Mouse (Mus musculus) erythroid progenitor cell, adult 5-6 weeks (primary cell): Measurements from ENCODE around the gene Svip. TPM values are rescaled to one million over a fixed set of nuclear protein-coding genes. Genes with fewer than 3 reads are reported as not detected.

ENCODE experiments used
- ATAC-seq: replicated peaks from 2 replicates; pipeline ENCODE4 v1.8.0; 2016; ENCODE audit warnings: moderate number of reproducible peaks, mild to moderate bottlenecking, moderate TSS enrichment, inconsistent platforms; ENCODE audit not compliant: poor library complexity, low FRiP score, severe bottlenecking
- total RNA-seq, 2 experiments: library from RNA; stranded (forward) in 1 of 2; stranded (reverse) in 1 of 2; fragments of 150-400 nt in 1 of 2; fragments of 186-747, 209-891 nt in 1 of 2; gene quantifications; 2 replicates each; pipeline versions ENCODE4 v1.2.3 to v1.2.4; 2015 to 2017; ENCODE audit warnings: low replicate concordance in 2 of 2

Svip gene
- total RNA-seq (2015; ENCODE audit: low replicate concordance) (59.1 and 73.4 TPM in 2 replicates), total RNA-seq (2017; ENCODE audit: low replicate concordance) (39.8 and 48.4 TPM in 2 replicates)

- ATAC-seq, result peak; percentile 89
These were observed at the start of gene Svip for GRCm38 (mm10) chr7:52005511-52006295. Gene Svip, minus strand, starts transcription at chr7:52006018.

DNA sequence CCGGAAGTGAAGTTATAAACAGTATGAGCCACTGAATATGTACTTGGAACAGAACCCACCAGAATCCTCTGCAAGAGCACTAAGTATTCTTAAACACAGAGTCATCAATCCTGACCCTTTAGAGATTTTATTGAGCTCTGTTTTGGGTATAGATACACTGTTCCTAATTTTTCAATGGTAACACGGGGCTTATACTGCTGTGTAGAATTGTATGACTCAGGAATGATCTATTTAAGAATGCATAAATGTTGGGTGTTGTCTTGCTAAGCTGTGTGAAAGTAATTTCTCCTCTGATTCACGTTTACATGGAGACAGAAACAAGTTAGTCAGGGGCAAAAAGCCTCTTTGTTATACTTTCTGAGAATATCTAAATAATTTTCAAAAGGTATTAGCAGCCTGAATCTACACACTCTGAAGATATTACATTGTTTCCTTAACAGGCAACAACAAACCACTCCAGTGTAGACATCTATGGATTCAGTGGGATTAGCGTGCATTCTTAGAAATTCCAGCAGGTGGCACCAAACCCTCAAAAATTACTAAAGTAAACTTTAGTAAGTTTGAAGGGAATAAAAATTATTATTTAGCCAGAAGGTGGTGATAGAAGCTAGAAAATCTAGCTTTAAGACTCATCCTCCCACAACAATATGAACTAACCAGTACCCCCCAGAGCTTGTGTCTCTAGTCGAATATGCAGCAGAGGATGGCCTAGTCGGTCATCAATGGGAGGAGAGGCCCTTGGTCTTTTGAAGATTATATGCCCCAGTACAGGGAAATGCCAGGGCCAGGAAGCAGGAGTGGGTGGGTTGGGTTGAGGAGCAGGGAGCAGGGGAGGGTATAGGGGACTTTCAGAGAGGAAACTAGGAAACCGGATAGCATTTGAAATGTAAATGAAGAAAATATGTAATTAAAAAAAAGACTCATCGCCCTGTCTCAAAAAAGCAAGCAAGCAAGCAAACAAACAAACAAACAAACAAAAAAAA is 32.1 kb upstream of the Svip start:
- 0 out of 2 replicates have a peak, but pooled peaks have one; percentile 52 for ATAC-seq

GRCm38 (mm10) chr7:52024050-52024626 is 18.3 kb upstream of the Svip start:
- ATAC-seq, result no peak

DNA sequence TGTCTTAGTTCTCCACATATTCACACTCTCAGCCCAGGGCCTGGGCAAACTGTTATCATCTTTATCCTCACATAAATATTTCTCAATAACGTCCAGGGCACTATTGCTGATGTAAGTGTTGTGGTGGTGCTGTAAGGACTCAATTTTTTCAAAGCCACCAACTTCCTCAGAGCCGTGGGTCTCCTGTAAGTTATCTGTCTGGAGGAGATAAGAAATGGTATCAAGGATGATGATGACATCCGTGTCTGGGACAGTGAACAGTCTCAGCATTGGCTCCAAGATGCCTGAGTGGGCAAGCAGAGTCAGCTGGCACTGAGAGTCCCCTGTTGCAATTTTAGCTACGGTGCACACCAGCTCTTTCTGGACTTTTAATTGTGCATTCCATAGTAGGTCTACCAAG is 16.2 kb upstream of the Svip start:
- no peak for ATAC-seq

DNA sequence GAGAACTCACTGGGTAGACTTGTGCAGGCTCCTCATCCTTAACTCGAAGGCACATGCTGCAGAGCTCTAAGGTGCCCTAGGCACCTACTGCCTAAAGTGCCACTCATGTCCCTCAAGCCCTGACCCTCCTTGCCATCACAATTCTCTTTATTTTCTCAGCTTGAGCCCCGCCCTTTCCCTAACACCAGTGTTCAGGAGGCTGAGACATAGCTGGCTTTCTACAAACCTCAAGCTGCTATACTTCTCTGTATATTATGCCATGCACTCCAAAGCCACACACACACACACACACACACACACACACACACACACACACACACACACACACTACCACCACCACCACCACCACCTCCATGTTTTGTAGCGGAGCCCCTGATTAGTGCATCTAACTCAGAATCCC is 9.8 kb upstream of the Svip start, which contains the start of gene 1700015G11Rik:
1700015G11Rik (minus strand) TSS at position 101 of the 400 bp plus-strand sequence.
- ATAC-seq, result no peak

DNA sequence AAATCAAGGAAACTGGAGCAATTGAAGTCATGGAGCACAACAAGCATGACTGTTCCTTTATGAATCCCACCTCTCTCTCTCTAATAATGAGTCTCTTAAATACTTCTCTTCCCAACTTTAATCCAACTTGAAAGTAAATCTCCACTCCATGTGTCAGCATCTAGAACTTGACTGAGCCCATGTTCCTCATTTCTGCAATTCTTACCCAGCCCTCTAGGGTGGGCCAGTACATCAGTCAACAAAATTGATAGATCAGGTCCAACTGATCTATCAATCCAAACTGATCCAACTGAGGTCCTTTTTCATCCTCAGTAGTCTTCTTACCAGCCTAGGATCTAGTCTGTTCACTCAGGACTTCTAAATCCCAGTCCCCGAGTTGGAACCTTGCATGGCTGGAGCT is 9.4 kb upstream of the Svip start:
- ATAC-seq, result peak; percentile 52; the same call in 1 of the 2 replicates

DNA sequence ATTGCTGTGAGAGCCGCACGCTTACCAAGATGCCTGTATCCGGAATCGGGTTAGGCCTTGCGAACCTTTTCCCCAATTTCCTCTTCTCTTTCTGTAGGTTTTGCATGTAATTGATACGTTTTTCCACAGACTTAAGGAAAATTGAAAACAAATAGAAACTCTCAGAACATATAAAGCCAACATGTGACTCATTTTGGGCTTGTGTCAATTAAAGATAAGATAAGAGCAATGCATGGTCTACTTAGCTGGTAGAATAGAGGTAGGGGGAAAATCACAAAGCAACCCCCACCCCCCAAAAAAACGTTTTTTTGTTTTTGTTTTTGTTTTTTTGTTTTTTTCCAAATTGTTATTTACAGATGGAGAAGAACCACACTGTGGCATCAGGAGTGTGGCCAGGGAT is 7.6 kb upstream of the Svip start:
- no peak for ATAC-seq

DNA sequence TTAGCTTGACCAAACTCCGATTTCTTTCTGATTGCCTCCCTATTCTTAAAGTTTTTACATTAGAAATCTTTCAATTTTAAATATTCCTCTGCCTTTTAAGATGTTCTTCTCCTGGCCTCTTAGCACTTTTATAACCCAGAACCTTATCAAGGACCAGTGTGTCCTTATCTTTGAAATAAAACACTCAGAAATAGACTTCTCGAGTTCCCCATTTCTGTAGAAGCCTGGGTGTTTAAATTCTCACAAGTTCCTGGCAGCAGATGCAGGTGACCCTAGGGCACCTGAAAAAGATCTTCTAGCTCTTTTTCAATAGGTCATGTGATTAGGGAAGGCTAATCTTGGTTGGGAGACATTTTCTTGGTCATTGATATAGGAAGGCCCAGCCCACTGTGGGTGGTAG is 1.3 kb upstream of the Svip start:
- ATAC-seq, result no peak

DNA sequence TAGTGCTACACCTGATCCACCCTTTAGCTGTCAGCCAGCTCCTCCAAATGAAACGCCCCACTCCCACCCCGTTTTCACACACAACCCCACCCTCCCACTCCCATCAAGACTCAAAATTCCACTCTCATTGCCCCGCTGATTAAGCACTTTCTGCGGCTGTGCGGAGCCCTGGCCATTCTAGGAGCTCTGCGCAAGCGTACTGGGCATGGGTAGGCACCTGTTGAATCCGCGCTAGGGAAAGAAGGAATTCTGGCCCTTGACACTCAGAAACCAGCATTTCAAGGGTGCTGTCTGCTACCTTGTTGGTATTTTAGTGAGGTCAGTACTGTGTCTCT is 445 bp upstream of the Svip start:
- no peak for ATAC-seq

- peak; percentile 94 for ATAC-seq
These were observed 14.8 kb downstream of the Svip start for GRCm38 (mm10) chr7:51991020-51991419.

DNA sequence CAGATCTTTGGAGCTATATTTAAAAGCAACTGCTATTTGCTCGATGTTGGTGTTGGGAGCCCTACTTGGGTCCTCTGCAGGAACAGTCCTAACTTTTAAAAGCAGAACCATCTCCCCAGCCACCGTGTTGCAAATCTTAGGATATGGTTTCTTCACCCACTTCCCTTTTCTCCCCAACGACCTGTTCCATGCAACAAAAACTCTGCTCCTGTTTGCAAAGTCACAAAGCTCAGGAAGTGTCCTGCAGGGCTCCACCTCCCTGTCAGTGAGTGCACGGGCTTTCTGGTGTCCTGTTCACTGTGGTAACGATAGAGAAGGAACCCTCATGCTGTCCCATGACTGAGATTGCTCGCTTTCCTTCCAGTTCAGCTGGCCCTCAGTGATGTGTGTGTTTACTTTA is 18.9 kb downstream of the Svip start:
- no peak for ATAC-seq

GRCm38 (mm10) chr7:51985763-51986162 is 20.1 kb downstream of the Svip start:
- no peak for ATAC-seq

GRCm38 (mm10) chr7:51982303-51982702 is 23.5 kb downstream of the Svip start:
- ATAC-seq, result peak; percentile 56

DNA sequence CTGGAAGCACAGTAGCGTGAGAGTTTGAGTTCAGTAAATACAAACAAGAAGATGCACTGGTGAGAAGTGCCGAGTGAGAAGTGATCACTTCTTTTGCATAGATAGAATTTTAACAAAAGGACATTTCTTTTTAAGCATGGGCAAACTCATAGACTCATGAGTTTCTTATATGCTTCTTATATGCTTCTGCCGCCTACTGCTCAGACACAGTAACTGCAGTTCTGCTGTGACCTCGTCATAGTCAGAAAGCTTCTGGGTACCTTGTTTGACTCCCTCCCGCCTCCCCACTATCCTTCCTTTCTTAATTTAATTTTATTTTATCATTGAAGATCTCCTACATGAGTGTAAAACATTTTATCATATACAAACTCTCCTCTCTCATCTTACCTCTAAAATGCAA is 26.5 kb downstream of the Svip start:
- peak; percentile 77 for ATAC-seq

DNA sequence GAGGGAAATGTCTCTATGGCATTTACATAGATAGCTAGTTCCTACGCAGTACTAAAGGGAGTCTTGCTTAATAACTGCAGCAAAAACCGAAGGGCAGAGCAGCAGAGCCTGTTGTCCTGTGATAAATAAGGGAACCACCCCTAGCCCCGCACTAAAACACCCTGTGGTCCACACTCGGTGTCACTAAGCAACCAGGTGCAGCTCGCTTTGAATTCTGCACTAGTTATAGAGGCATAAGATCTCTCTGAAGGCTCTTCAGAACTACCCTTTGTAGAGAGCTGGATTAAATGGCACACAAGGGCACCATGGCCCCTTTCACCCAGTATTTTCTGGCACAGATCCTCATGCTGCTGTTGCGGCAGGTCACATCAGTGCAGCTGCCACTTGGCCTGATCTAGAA is 30.6 kb downstream of the Svip start:
- no peak for ATAC-seq

DNA sequence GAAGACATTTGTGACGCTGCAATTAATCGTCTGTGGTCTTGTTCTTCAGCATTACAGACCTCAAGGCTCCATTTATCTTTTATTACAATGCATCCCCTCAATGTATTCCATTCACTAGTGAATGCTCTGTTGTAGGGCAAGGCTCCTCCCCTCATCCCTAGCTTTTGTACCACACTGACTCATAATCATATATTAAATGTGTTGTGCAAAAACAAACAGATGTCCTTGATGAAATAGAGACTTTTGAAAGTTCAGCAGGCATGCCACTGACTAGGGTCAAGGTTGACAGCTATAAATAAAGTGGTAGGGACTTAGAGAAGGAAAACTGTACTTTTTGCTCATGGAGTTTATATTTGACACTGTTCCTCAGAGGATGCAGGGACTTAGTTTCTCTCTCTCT is 32.3 kb downstream of the Svip start:
- ATAC-seq, result no peak

- no peak for ATAC-seq
These were observed 32.7 kb downstream of the Svip start for GRCm38 (mm10) chr7:51973091-51973490.

GRCm38 (mm10) chr7:51972252-51972855 is 33.5 kb downstream of the Svip start:
- peak; percentile 83 for ATAC-seq

DNA sequence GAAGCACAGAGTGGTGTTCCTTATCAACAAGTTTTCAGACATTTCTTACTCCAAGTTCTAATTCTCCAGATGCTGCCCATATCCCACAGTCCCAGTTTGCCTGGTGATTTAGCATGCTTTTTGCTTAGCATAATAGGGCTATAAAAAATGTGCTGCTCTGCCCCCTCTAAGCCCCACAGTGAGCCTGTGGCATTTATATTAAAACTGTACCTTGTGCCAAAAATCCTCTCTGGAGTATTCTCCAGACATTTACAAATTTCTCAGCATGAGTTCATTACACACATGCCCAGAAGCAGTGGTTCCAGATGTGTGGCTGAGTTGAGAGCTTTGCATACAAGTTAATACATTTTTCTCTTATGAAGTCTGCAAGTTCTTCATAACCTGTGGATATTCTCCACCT is 36.4 kb downstream of the Svip start:
- ATAC-seq, result no peak

GRCm38 (mm10) chr7:51967581-51967980 is 38.2 kb downstream of the Svip start:
- no peak for ATAC-seq
